Mouse (Mus musculus) limb, embryonic 11.5 days (tissue): ENCODE results near the gene Atad5. TPM values are rescaled to one million over a fixed set of nuclear protein-coding genes. Genes with fewer than 3 reads are reported as not detected.

Experiments used
- ATAC-seq: fragments of 200-750 bp; cut with Nextera tagmentation; 2 replicates; pipeline ENCODE4 v1.8.0; 2017; ENCODE audit warnings: low read depth; ENCODE audit not compliant: insufficient number of reproducible peaks, low FRiP score, low TSS enrichment
- DNase-seq: peaks from one replicate; pipeline ENCODE4 v3.0.0-alpha.2; 2015; ENCODE audit warnings: low spot score
- H3K27ac ChIP-seq: fragments of 300-500 bp; sonication (generic); replicated peaks from 2 replicates; pipeline ENCODE4 v1.5.1; 2014; ENCODE audit warnings: low read depth, mild to moderate bottlenecking, low read length
- H3K27me3 ChIP-seq: fragments of 300-500 bp; sonication (generic); 2 replicates; pipeline ENCODE4 v1.6.1; 2014; ENCODE audit warnings: mild to moderate bottlenecking, low read length, mixed read lengths; ENCODE audit not compliant: control insufficient read depth, insufficient read depth
- H3K36me3 ChIP-seq: fragments of 300-500 bp; sonication (generic); 2 replicates; pipeline ENCODE4 v1.6.1; 2014; ENCODE audit warnings: mild to moderate bottlenecking, low read length, moderate library complexity, mixed read lengths; ENCODE audit not compliant: control insufficient read depth, insufficient read depth
- H3K4me1 ChIP-seq: fragments of 300-500 bp; sonication (generic); 2 replicates; pipeline ENCODE4 v1.6.1; 2014; ENCODE audit warnings: low read length, mixed read lengths; ENCODE audit not compliant: control insufficient read depth, insufficient read depth
- H3K4me2 ChIP-seq: fragments of 300-500 bp; sonication (generic); 2 replicates; pipeline ENCODE4 v1.6.1; 2014; ENCODE audit warnings: low read depth, mild to moderate bottlenecking, moderate library complexity; ENCODE audit not compliant: severe bottlenecking
- H3K4me3 ChIP-seq: fragments of 300-500 bp; sonication (generic); 2 replicates; pipeline ENCODE4 v1.5.1; 2014; ENCODE audit warnings: low read depth, low read length
- H3K9ac ChIP-seq: fragments of 300-500 bp; sonication (generic); 2 replicates; pipeline ENCODE4 v1.6.1; 2014; ENCODE audit warnings: mild to moderate bottlenecking, low read length
- H3K9me3 ChIP-seq: fragments of 300-500 bp; sonication (generic); 2 replicates; pipeline ENCODE4 v1.6.1; 2016; ENCODE audit warnings: low read length; ENCODE audit not compliant: control insufficient read depth
- WGBS: fragments of 180-500 bp; shearing (Covaris S2); extraction: QIAGEN DNeasy Blood & Tissue Kit; methylation state at CpG from one replicate; pipeline ENCODE4 v1.1.7; 2014; 5-methylcytosine and 5-hydroxymethylcytosine counted together
- polyA plus RNA-seq: library from polyadenylated mRNA; unstranded; fragments of >200 nt; fragmentation: Nextera tagmentation; extraction: Ambion mirVana; gene quantifications from 2 replicates; pipeline ENCODE4 v1.2.1, GENCODE M21; 2014

Atad5 gene
- polyA plus RNA-seq, 1 experiment from 2014 or later: 23.4 TPM

- H3K4me3 ChIP-seq: no peak overlapping the region
- no peak overlapping the region for H3K27ac ChIP-seq
- no peak for DNase-seq
- no peaks in the 10 kb centered on the region for H3K36me3 ChIP-seq
- 0 out of 2 replicates have a peak, but pooled peaks cover 7% of the 10 kb centered on the region for H3K4me1 ChIP-seq
- ATAC-seq: no peak
- H3K9ac ChIP-seq: no peak overlapping the region
- H3K4me2 ChIP-seq: no peak overlapping the region
- H3K27me3 ChIP-seq: peaks cover 28% of the 10 kb centered on the region
- WGBS: 79% methylated on average over 8 of the region's 8 CpGs
- H3K9me3 ChIP-seq: no peaks in the 10 kb centered on the region
Measured at GRCm38 (mm10) chr11:80155541-80155940, 66.3 kb downstream of the Atad5 start.

- Histone ChIP-seq H3K4me3 (no peak overlapping the region), H3K27me3 (peaks cover 28% of the 10 kb centered on the region), H3K27ac (no peak overlapping the region), H3K4me2 (no peak overlapping the region), H3K9ac (no peak overlapping the region), H3K9me3 (no peaks in the 10 kb centered on the region), H3K4me1 (0 out of 2 replicates have a peak, but pooled peaks cover 7% of the 10 kb centered on the region), H3K36me3 (no peaks in the 10 kb centered on the region)
- 88% methylated on average over 4 of the region's 4 CpGs for WGBS
- ATAC-seq (no peak), DNase-seq (no peak)
Measured at GRCm38 (mm10) chr11:80155961-80156360, 66.8 kb downstream of the Atad5 start.

- peaks cover 28% of the 10 kb centered on the region for H3K27me3 ChIP-seq
- no peak overlapping the region for H3K4me2 ChIP-seq
- 84% methylated on average over 4 of the region's 4 CpGs for WGBS
- DNase-seq: no peak
- H3K9me3 ChIP-seq: no peaks in the 10 kb centered on the region
- H3K4me1 ChIP-seq: 0 out of 2 replicates have a peak, but pooled peaks cover 7% of the 10 kb centered on the region
- H3K36me3 ChIP-seq: no peaks in the 10 kb centered on the region
- ATAC-seq: no peak
- no peak overlapping the region for H3K4me3 ChIP-seq
- no peak overlapping the region for H3K9ac ChIP-seq
- H3K27ac ChIP-seq: no peak overlapping the region
Measured at GRCm38 (mm10) chr11:80156841-80157240, 67.6 kb downstream of the Atad5 start.

- H3K4me1 ChIP-seq: 0 out of 2 replicates have a peak, but pooled peaks cover 5% of the 10 kb centered on the region
- no peak for ATAC-seq
Measured at GRCm38 (mm10) chr11:80159018-80159417, 69.8 kb downstream of the Atad5 start.

DNA sequence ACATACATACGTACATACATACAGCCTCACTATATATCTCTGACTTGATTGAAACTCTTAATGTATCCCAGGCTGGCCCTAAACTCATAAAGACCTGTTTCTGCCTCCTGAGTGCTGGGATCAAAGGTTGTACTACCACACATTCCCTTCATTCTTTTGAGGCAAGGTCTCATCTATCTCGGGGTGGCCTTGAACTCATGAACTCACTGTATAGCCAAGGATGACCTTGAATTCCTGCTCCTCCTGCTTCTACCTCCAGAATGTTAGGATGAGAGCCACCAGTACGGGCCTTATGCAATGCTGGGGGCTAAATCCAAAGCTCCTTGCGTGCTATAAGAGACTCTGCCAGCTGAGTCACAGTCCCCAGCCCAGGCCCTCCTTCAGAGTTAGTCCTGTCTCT, 71.8 kb downstream of the Atad5 start:
- WGBS: 83% methylated on average over 4 of the region's 4 CpGs

More at GRCm38 (mm10) chr11:80159018-80159417, 69.8 kb downstream of the Atad5 start:
- WGBS: 84% methylated on average over 7 of the region's 7 CpGs
- no peak overlapping the region for H3K4me2 ChIP-seq
- H3K27me3 ChIP-seq: peaks cover 17% of the 10 kb centered on the region
- no peak overlapping the region for H3K4me3 ChIP-seq
- H3K9me3 ChIP-seq: no peaks in the 10 kb centered on the region
- H3K27ac ChIP-seq: no peak overlapping the region
- H3K36me3 ChIP-seq: no peaks in the 10 kb centered on the region
- DNase-seq: no peak
- no peak overlapping the region for H3K9ac ChIP-seq

DNA sequence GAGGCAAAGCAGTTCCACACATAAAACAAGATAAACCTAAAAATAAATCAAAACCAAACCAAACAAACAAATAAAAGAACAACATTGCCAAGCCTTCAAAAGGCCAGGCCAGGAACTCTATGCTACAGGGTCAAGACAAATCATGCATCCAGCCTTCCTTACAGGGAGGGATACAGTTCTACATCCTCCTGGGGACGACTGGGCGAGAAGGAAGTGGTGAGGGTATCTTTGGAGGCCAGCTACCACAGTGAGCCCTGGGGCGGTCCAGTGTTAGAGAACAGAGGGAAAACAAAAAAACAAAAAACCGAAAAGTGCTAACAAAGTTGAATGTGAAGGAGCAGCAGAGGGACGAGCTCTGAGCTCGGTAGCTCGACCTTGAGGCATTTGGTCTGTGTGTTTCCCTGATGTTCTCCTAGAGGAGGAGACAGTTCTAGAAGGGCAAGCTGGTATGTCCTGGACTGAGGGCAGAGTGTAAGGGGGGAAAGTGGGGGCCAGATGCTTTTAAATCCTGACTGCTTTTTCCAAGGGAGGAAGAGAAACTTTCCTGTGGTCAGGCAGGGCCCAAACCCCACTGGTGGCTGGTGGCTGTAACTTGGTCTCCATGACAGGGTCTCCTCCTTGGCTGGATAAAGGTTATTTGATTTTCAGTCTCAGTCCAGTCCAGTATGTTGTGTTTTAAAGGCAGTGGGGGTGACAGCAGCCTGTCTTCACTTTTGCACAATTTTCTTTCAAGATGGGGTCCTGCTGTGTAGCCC, 74.3 kb downstream of the Atad5 start:
- 82% methylated on average over 7 of the region's 7 CpGs for WGBS
- Histone ChIP-seq H3K9ac (no peak overlapping the region), H3K36me3 (no peaks in the 10 kb centered on the region), H3K4me2 (no peak overlapping the region), H3K4me3 (no peak overlapping the region), H3K27ac (no peak overlapping the region), H3K4me1 (no peaks in the 10 kb centered on the region), H3K9me3 (no peaks in the 10 kb centered on the region), H3K27me3 (no peaks in the 10 kb centered on the region)
- ATAC-seq (no peak), DNase-seq (no peak)

More for the DNA sequence above, 71.8 kb downstream of the Atad5 start:
- ATAC-seq (no peak), DNase-seq (no peak)
- Histone ChIP-seq H3K36me3 (no peaks in the 10 kb centered on the region), H3K4me2 (no peak overlapping the region), H3K4me1 (no peaks in the 10 kb centered on the region), H3K27ac (no peak overlapping the region), H3K9ac (no peak overlapping the region), H3K9me3 (no peaks in the 10 kb centered on the region), H3K4me3 (no peak overlapping the region), H3K27me3 (no peaks in the 10 kb centered on the region; the same call in none of the 2 replicates)

- H3K4me1 ChIP-seq: no peaks in the 10 kb centered on the region
- no peak overlapping the region for H3K9ac ChIP-seq
- H3K27ac ChIP-seq: no peak overlapping the region
- ATAC-seq (no peak), DNase-seq (no peak)
- H3K4me3 ChIP-seq: no peak overlapping the region
- no peaks in the 10 kb centered on the region for H3K9me3 ChIP-seq
- H3K4me2 ChIP-seq: no peak overlapping the region
- H3K36me3 ChIP-seq: no peaks in the 10 kb centered on the region
- 62% methylated on average over 2 of the region's 2 CpGs for WGBS
- H3K27me3 ChIP-seq: no peaks in the 10 kb centered on the region
Measured at GRCm38 (mm10) chr11:80164224-80164623, 75.0 kb downstream of the Atad5 start.

GRCm38 (mm10) chr11:80168121-80168520, 78.9 kb downstream of the Atad5 start:
- Histone ChIP-seq H3K4me1 (no peaks in the 10 kb centered on the region), H3K36me3 (no peaks in the 10 kb centered on the region), H3K9ac (no peak overlapping the region), H3K4me3 (no peak overlapping the region), H3K4me2 (no peak overlapping the region), H3K27me3 (no peaks in the 10 kb centered on the region), H3K27ac (no peak overlapping the region), H3K9me3 (no peaks in the 10 kb centered on the region)
- 90% methylated on average over 9 of the region's 9 CpGs for WGBS
- no peak for DNase-seq
- ATAC-seq: no peak
